Mouse (Mus musculus) thymus, adult 2 months (tissue): ENCODE measurements around the gene Msmp.
"Not testable (repeated sequence)": the region's sequence is repeated elsewhere in the genome, so short reads cannot be mapped to it uniquely, and the experiment has no call there.

Source experiments
- CTCF ChIP-seq: fragments of 200-500 bp; IDR thresholded peaks from 2 replicates; pipeline ENCODE4 v1.5.1; 2012; ENCODE audit warnings: mild to moderate bottlenecking, control low read depth, low read length, moderate library complexity, borderline replicate concordance; ENCODE audit not compliant: control insufficient read depth, poor library complexity, insufficient read depth; ENCODE audit errors: extremely low read depth
- POLR2A ChIP-seq: fragments of 200-500 bp; IDR thresholded peaks from 2 replicates; pipeline ENCODE4 v1.6.1; 2012; ENCODE audit warnings: mild to moderate bottlenecking, low read length, control low read depth, moderate library complexity; ENCODE audit not compliant: control insufficient read depth, poor library complexity, insufficient read depth; ENCODE audit errors: extremely low read depth

DNA sequence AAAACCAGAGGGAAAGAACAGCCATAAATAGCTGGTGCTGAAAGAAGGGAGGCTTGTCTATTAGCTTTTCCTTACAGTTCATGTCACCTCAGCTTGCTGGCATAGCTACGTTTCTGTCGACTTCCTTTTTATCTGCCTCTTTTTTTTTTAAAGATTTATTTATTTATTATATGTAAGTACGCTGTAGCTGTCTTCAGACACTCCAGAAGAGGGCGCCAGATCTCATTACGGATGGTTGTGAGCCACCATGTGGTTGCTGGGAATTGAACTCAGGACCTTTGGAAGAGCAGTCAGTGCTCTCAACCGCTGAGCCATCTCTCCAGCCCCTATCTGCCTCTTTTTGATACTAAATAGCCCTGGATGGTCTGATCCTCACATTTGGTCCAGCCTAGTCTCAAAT is 32.4 kb downstream of the Msmp start:
- not testable (repeated sequence) for TF ChIP-seq POLR2A, CTCF
